Mouse (Mus musculus): Measurements from ENCODE around the gene Armh1.

DNA sequence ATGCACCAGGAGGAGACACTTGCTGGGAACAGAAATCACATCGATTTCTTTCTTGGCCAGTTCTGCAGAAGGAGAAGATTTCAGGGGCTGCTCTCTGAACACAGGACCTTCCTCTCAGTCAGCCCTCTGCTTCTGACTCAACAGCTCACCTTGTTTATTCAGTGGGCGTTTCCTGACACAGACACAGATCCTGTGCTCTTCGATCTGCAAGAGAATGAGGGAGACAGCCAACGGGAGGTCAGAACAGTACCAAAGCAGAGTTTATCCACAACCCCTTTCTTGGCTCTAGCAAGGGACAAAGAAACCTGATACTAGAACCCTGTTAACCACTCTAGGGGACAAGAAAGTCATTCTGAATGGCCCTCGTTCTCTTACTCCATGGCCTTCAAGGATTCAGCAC is 82.0 kb downstream of the Armh1 start:
- TF ChIP-seq CTCF (IDR thresholded peaks at IDR 0.05; ENCODE audit: low read depth) (no peak), EP300 (IDR thresholded peaks at IDR 0.05; ENCODE audit: low read depth) (no peak)

All from heart, postnatal 0 days (tissue).